Mouse (Mus musculus) liver, embryonic 11.5 days (tissue): ENCODE data around the gene Gm14085. TPM values are rescaled to one million over a fixed set of nuclear protein-coding genes. Genes with fewer than 3 reads are reported as not detected.
"Not testable (repeated sequence)": the region's sequence is repeated elsewhere in the genome, so short reads cannot be mapped to it uniquely, and the experiment has no call there.

Experiments
- ATAC-seq: fragments of 200-750 bp; cut with Nextera tagmentation; replicated peaks from 2 replicates; pipeline ENCODE4 v1.8.0; 2017; ENCODE audit warnings: moderate number of reproducible peaks, mild to moderate bottlenecking, moderate TSS enrichment, moderate library complexity; ENCODE audit not compliant: low FRiP score
- DNase-seq: peaks from one replicate; pipeline ENCODE4 v3.0.0-alpha.2; 2017; ENCODE audit warnings: low spot score
- H3K27ac ChIP-seq: fragments of 300-500 bp; sonication (generic); 2 replicates; pipeline ENCODE4 v1.5.1; 2014; ENCODE audit warnings: mild to moderate bottlenecking, low read depth, low read length, control low read depth
- H3K27me3 ChIP-seq: fragments of 300-500 bp; sonication (generic); replicated peaks from 2 replicates; pipeline ENCODE4 v1.6.1; 2014; ENCODE audit warnings: low read length, mixed read lengths; ENCODE audit not compliant: control insufficient read depth, insufficient read depth
- H3K36me3 ChIP-seq: fragments of 300-500 bp; sonication (generic); 2 replicates; pipeline ENCODE4 v1.6.1; 2014; ENCODE audit warnings: mild to moderate bottlenecking, low read length, moderate library complexity, mixed read lengths; ENCODE audit not compliant: control insufficient read depth, insufficient read depth
- H3K4me1 ChIP-seq: fragments of 300-500 bp; sonication (generic); replicated peaks from 2 replicates; pipeline ENCODE4 v1.6.1; 2014; ENCODE audit warnings: low read length, mixed read lengths; ENCODE audit not compliant: control insufficient read depth, insufficient read depth
- H3K4me2 ChIP-seq: fragments of 300-500 bp; sonication (generic); 2 replicates; pipeline ENCODE4 v1.6.1; 2014; ENCODE audit warnings: mild to moderate bottlenecking, control low read depth, moderate library complexity
- H3K4me3 ChIP-seq: fragments of 300-500 bp; sonication (generic); 2 replicates; pipeline ENCODE4 v1.5.1; 2014; ENCODE audit warnings: low read depth, low read length, control low read depth
- H3K9ac ChIP-seq: fragments of 300-500 bp; sonication (generic); 2 replicates; pipeline ENCODE4 v1.6.1; 2014; ENCODE audit warnings: low read depth, low read length, control low read depth
- H3K9me3 ChIP-seq: fragments of 300-500 bp; sonication (generic); 2 replicates; pipeline ENCODE4 v1.6.1; 2016; ENCODE audit warnings: low read length, inconsistent platforms, mixed read lengths; ENCODE audit not compliant: control insufficient read depth
- WGBS: fragments of 180-500 bp; shearing (Covaris S2); extraction: QIAGEN DNeasy Blood & Tissue Kit; methylation state at CpG from one replicate; pipeline ENCODE4 v1.1.7; 2014; 5-methylcytosine and 5-hydroxymethylcytosine counted together
- polyA plus RNA-seq: library from polyadenylated mRNA; unstranded; fragments of >200 nt; fragmentation: Nextera tagmentation; extraction: Ambion mirVana; gene quantifications from 2 replicates; pipeline ENCODE4 v1.2.1, GENCODE M21; 2014

The Gm14085 gene
- polyA plus RNA-seq = not detected in 2 replicates

GRCm38 (mm10) chr2:122484641-122485040, at the start of gene Gm14085:
TSS of gene Gm14085 (plus strand) at chr2:122484941.
- DNase-seq (no peak), ATAC-seq (no peak)
- H3K27me3 ChIP-seq = no peaks in the 10 kb centered on the region
- H3K9me3 ChIP-seq = no peaks in the 10 kb centered on the region
- no peak within 1 kb of the TSS for H3K4me3 ChIP-seq
- WGBS = 87% methylated on average over 1 of the region's 1 CpGs
- no peaks in the 10 kb centered on the region for H3K4me1 ChIP-seq
- no peaks in the 10 kb centered on the region for H3K36me3 ChIP-seq
- no peak within 1 kb of the TSS for H3K27ac ChIP-seq
- H3K4me2 ChIP-seq = no peak within 1 kb of the TSS
- no peak within 1 kb of the TSS for H3K9ac ChIP-seq

DNA sequence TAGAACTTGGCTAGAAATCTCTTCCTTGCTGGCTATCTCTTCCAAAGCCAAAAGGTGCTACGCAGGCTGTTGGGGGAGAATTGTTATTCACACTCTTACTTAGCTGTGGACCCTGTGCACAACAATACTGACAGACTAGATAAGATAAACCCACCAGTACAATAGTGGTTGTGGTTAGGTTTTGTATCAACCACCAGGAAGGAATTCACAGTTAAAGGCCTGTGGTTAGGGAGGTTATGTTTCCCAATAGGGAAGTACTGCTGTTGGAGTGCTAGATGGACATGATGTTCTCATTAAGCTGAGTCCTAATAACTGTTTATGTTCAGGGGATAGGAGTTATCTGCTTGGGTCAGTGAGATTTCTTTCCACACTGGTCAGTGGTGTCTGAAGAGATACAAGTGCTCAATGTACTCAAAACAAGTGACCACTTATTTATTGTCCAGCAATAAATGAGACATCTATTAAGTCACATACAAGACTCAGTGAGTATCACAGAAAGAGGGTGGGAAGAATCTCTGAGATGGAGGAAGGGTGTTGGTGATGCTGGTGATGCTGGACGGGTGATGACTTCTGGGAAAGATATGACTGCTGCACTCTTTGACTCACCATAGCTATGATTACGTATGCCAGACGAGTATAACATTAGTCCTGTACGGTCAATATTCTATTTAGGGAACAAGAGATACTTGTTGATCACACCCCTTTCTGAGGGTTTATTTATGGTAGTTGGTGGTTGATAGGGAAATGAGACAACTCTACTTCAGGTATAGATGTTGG, 45.8 kb upstream of the Gm14085 start:
- not testable (repeated sequence) for H3K36me3 ChIP-seq, H3K27me3 ChIP-seq, H3K9me3 ChIP-seq, H3K4me2 ChIP-seq, DNase-seq, H3K4me3 ChIP-seq, H3K4me1 ChIP-seq, H3K27ac ChIP-seq, H3K9ac ChIP-seq, ATAC-seq
- 56% methylated on average over 5 of the region's 5 CpGs for WGBS

DNA sequence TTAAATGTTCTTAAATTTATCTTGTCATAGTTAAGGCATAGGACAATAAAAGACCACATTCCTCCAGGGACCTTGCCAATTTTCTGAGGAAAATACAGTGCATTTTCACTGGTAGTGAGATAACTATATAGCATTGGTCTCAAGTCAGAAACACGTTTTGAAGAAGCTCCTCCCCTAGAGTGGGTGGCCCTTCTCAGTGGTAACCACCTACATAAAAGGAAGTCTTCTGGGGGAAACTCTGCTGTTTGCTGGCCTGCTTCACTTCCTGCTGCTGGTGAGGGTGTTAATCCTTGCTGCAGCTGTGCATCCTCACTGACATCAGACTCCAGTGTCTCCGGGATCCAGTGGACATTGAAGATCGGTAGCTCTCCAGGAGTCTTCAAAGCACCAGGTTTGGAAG, 44.2 kb upstream of the Gm14085 start:
- not testable (repeated sequence) for H3K27me3 ChIP-seq, H3K9ac ChIP-seq, H3K4me3 ChIP-seq, ATAC-seq, DNase-seq, H3K27ac ChIP-seq, H3K9me3 ChIP-seq, H3K4me2 ChIP-seq, H3K4me1 ChIP-seq, H3K36me3 ChIP-seq
- WGBS = 0% methylated on average over 1 of the region's 3 CpGs

- WGBS = 74% methylated on average over 7 of the region's 7 CpGs
- H3K27me3 ChIP-seq = no peaks in the 10 kb centered on the region
- H3K9me3 ChIP-seq = no peaks in the 10 kb centered on the region
- ATAC-seq = no peak
- H3K36me3 ChIP-seq = no peaks in the 10 kb centered on the region
- H3K27ac ChIP-seq = no peak overlapping the region
- no peak overlapping the region for H3K4me3 ChIP-seq
- no peak overlapping the region for H3K4me2 ChIP-seq
- DNase-seq = no peak
- no peaks in the 10 kb centered on the region for H3K4me1 ChIP-seq
- H3K9ac ChIP-seq = no peak overlapping the region
Measured at GRCm38 (mm10) chr2:122441000-122441933, 43.5 kb upstream of the Gm14085 start.

DNA sequence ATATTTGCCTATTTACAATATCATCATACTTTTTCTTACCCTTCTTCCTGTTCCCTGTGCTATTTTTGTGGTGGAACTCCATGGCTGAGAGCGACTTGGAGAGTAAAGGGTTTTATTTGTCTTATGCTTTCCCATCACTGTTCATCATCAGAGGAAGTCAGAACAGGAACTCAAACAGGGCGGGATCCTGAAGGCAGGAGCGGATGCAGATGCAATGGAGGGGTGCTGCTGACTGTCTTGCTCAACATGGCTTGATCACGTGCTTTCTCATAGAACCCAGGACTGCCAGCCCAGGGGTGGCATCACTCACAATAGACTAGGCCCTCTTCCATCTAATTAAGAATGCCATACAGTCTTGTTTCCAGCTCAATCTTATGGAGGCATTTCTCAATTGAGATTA, 34.4 kb upstream of the Gm14085 start:
- Histone ChIP-seq H3K36me3 (no peaks in the 10 kb centered on the region), H3K4me1 (no peaks in the 10 kb centered on the region), H3K4me3 (no peak overlapping the region), H3K27ac (no peak overlapping the region), H3K27me3 (no peaks in the 10 kb centered on the region), H3K4me2 (no peak overlapping the region), H3K9me3 (no peaks in the 10 kb centered on the region), H3K9ac (no peak overlapping the region)
- no peak for ATAC-seq
- 68% methylated on average over 4 of the region's 4 CpGs for WGBS
- DNase-seq = no peak

- WGBS = 39% methylated on average over 2 of the region's 2 CpGs
- H3K27ac ChIP-seq = no peak overlapping the region
- no peaks in the 10 kb centered on the region for H3K9me3 ChIP-seq
- no peak overlapping the region for H3K4me3 ChIP-seq
- ATAC-seq (no peak), DNase-seq (no peak)
- H3K9ac ChIP-seq = no peak overlapping the region
- H3K27me3 ChIP-seq = no peaks in the 10 kb centered on the region
- no peaks in the 10 kb centered on the region for H3K36me3 ChIP-seq
- no peaks in the 10 kb centered on the region for H3K4me1 ChIP-seq
- no peak overlapping the region for H3K4me2 ChIP-seq
Measured at GRCm38 (mm10) chr2:122452426-122452825, 32.3 kb upstream of the Gm14085 start.

DNA sequence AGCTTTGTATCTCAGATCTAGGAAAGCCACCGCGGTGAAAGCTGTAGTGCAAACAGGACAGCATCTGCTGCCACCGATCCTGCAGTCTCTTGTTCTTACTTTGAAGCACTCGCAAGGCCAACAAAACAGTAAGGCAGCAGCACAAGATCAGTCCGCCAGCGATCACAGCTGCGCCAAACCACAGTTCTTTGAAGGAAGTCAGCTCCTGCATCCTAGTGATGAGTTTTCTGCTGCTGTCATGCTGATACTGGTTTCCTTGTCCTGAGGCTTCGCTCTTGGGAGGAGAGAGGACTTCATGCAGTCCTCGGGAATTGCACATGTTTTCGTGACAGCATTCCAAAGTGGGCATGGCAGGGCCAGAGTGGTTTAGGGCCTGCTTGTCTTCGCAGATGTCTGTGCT, 17.8 kb upstream of the Gm14085 start:
- peak overlapping the region; percentile 52 for H3K4me3 ChIP-seq
- 31% methylated on average over 11 of the region's 11 CpGs for WGBS
- no peaks in the 10 kb centered on the region for H3K4me1 ChIP-seq
- no peaks in the 10 kb centered on the region for H3K9me3 ChIP-seq
- no peaks in the 10 kb centered on the region for H3K27me3 ChIP-seq
- ATAC-seq (no peak), DNase-seq (peak; percentile 32)
- H3K4me2 ChIP-seq = peak overlapping the region; percentile 86
- H3K9ac ChIP-seq = peak overlapping the region; percentile 52; the same call in 1 of the 2 replicates
- H3K27ac ChIP-seq = no peak overlapping the region
- no peaks in the 10 kb centered on the region for H3K36me3 ChIP-seq

- Histone ChIP-seq H3K27me3 (no peaks in the 10 kb centered on the region), H3K4me3 (peak overlapping the region; percentile 52), H3K27ac (no peak overlapping the region), H3K9ac (peak overlapping the region; percentile 52), H3K36me3 (no peaks in the 10 kb centered on the region), H3K4me2 (peak overlapping the region; percentile 86), H3K9me3 (no peaks in the 10 kb centered on the region), H3K4me1 (no peaks in the 10 kb centered on the region)
- DNase-seq = peak; percentile 89
- peak; percentile 100 for ATAC-seq
- 2% methylated on average over 44 of the region's 46 CpGs for WGBS
Measured at GRCm38 (mm10) chr2:122467351-122468013, 17.3 kb upstream of the Gm14085 start.
